Mouse (Mus musculus) urinary bladder, postnatal 10 days (tissue): ENCODE measurements around the gene Smgc.
"Not testable (repeated sequence)": the region's sequence is repeated elsewhere in the genome, so short reads cannot be mapped to it uniquely, and the experiment has no call there.

ENCODE experiments used
- DNase-seq: peaks from one replicate; pipeline ENCODE4 v3.0.0; 2022; ENCODE audit warnings: low spot score

The Smgc gene

GRCm38 (mm10) chr15:91837965-91838364 lies at the start of gene Smgc:
Gene Smgc (plus strand): TSS chr15:91838265.
- no peak for DNase-seq

GRCm38 (mm10) chr15:91788338-91788737 lies 49.7 kb upstream of the Smgc start:
- no peak for DNase-seq

- no peak for DNase-seq
These were observed 31.6 kb upstream of the Smgc start for GRCm38 (mm10) chr15:91806463-91806862.

GRCm38 (mm10) chr15:91835319-91835718 lies 2.7 kb upstream of the Smgc start:
- no peak for DNase-seq

GRCm38 (mm10) chr15:91864130-91864529 lies 26.1 kb downstream of the Smgc start:
- DNase-seq: not testable (repeated sequence)

GRCm38 (mm10) chr15:91900245-91900644 lies 62.2 kb downstream of the Smgc start:
- DNase-seq: no peak

GRCm38 (mm10) chr15:91907046-91907445 lies 69.0 kb downstream of the Smgc start:
- peak; percentile 76 for DNase-seq
